In genomic region chr16:17402855-17403254, GRCm38 (mm10) we compare ENCODE assay signal across 8 mouse cellular contexts. TPM values are rescaled to one million over a fixed set of nuclear protein-coding genes. Genes with fewer than 3 reads are reported as not detected.
A peak's percentile ranks its signal among the peaks of the same experiment; 100 is the strongest.
DNase-seq lines count a peak whose midpoint lies in the region; ATAC-seq and TF ChIP-seq lines count a peak whose summit lies in the region.

No protein-coding gene starts in this region.

- H3K9me3 ChIP-seq in heart, embryonic 11.5 days (replicated peaks; ENCODE audit: control insufficient read depth, low read length), result no peaks in the 10 kb centered on the region
- no peaks in the 10 kb centered on the region for H3K9me3 ChIP-seq in E14TG2a.4 (ENCODE audit: low read length)

- TF ChIP-seq POLR2A in cortical plate, adult 2 months (IDR thresholded peaks at IDR 0.05; ENCODE audit: extremely low read depth, insufficient read depth, low read length), result no peak
- no peak for TF ChIP-seq POLR2A in lung, adult 2 months (IDR thresholded peaks at IDR 0.05; ENCODE audit: borderline replicate concordance, extremely low read depth, low read depth, low read length)

- ATAC-seq in heart, embryonic 11.5 days (replicated peaks; ENCODE audit: insufficient number of reproducible peaks, low FRiP score, low TSS enrichment), result no peak
- ATAC-seq in frontal cortex, adult (ENCODE audit: low TSS enrichment), result no peak

- intact Hi-C loops in heart, postnatal 10 days (cut with DNase I), result loop anchor here (2.0 to 5.0 kb wide), 2 partner anchors 30 to 104 kb away; partner anchors contain the start of gene Lztr1

- H3K36me3 ChIP-seq in heart, embryonic 11.5 days (ENCODE audit: control insufficient read depth, insufficient read depth, low read length), result 0 out of 2 replicates have a peak, but pooled peaks cover 3% of the 10 kb centered on the region
- H3K36me3 ChIP-seq in E14TG2a.4 (ENCODE audit: insufficient read depth, low read length), result peaks cover 6% of the 10 kb centered on the region

- H3K4me1 ChIP-seq in heart, embryonic 11.5 days (ENCODE audit: control insufficient read depth, insufficient read depth, low read length), result peaks cover 14% of the 10 kb centered on the region
- H3K4me1 ChIP-seq in E14TG2a.4 (replicated peaks; ENCODE audit: low read depth, low read length), result peaks cover 20% of the 10 kb centered on the region
- H3K4me1 ChIP-seq in cortical plate, adult 2 months (ENCODE audit: control insufficient read depth, insufficient read depth, low read length), result peaks cover 12% of the 10 kb centered on the region
- peaks cover 3% of the 10 kb centered on the region for H3K4me1 ChIP-seq in lung, adult 2 months (ENCODE audit: control insufficient read depth, insufficient read depth, low read length)

- DNase-seq in heart, postnatal 10 days, result peak; percentile 30 to 63
- DNase-seq in 3134 (ENCODE audit: extremely low read depth, insufficient read length, low spot score), result peak; percentile 39
- no peak for DNase-seq in lung, adult 2 months
- peak; percentile 20 to 63 for DNase-seq in thymus, postnatal 10 days (ENCODE audit: low spot score in 2 of 2)

- H3K27me3 ChIP-seq in heart, embryonic 11.5 days (ENCODE audit: control insufficient read depth, insufficient read depth, low read length), result no peaks in the 10 kb centered on the region
- H3K27me3 ChIP-seq in E14TG2a.4 (ENCODE audit: insufficient read depth, low read length), result no peaks in the 10 kb centered on the region

- H3K4me2 ChIP-seq in heart, embryonic 11.5 days, result no peak overlapping the region

- H3K9ac ChIP-seq in heart, embryonic 11.5 days (ENCODE audit: low read depth, low read length), result no peak overlapping the region

- 67% methylated on average over 1 of the region's 1 CpGs for WGBS in heart, embryonic 11.5 days (ENCODE audit: insufficient replicate concordance)
- 65% methylated on average over 1 of the region's 1 CpGs for WGBS in lung, adult 2 months

- no peak overlapping the region for H3K4me3 ChIP-seq in heart, embryonic 11.5 days (ENCODE audit: low read depth, low read length)
- no peak overlapping the region for H3K4me3 ChIP-seq in E14TG2a.4 (replicated peaks; ENCODE audit: low read length)
- no peak overlapping the region for H3K4me3 ChIP-seq in cortical plate, adult 2 months (ENCODE audit: insufficient read depth, low read length)
- no peak overlapping the region for H3K4me3 ChIP-seq in lung, adult 2 months (replicated peaks; ENCODE audit: extremely low read depth, low read depth, low read length)

- TF ChIP-seq CTCF in E14TG2a.4 (conservative IDR thresholded peaks at IDR 0.05; ENCODE audit: low read length), result peak; percentile 75
- TF ChIP-seq CTCF in cortical plate, adult 2 months (IDR thresholded peaks at IDR 0.05; ENCODE audit: extremely low read depth, insufficient read depth, low read length), result peak; percentile 22; the same call in 1 of the 2 replicates
- 0 out of 2 replicates have a peak, but pooled peaks have one; percentile 10 for TF ChIP-seq CTCF in lung, adult 2 months (IDR thresholded peaks at IDR 0.05; ENCODE audit: insufficient read depth, low read length)

- no peak overlapping the region for H3K27ac ChIP-seq in heart, embryonic 11.5 days (ENCODE audit: low read depth, low read length)
- H3K27ac ChIP-seq in cortical plate, adult 2 months (ENCODE audit: insufficient read depth, low read length), result no peak overlapping the region

RNA-seq across cellular contexts. Expression of gene Snap29, which starts 2.9 kb away (rescaled TPM):
- 10 to 100 TPM; 16.2 to 17.3 TPM for total RNA-seq in heart, postnatal 10 days (2021)
- 6.0 and 6.5 TPM in 2 replicates for polyA plus RNA-seq in heart, embryonic 11.5 days (2014; fragmentation: Nextera tagmentation; extraction: Ambion mirVana)
- 8.6 and 9.3 TPM in 2 replicates for polyA plus RNA-seq in cortical plate, adult 2 months (2012; rRNA removed)
- polyA plus RNA-seq in lung, adult 2 months (2012; rRNA removed), result 4.6 and 7.3 TPM in 2 replicates

RNA-seq across cellular contexts. Expression of gene Pi4ka, which starts 3.3 kb away (rescaled TPM):
- total RNA-seq in heart, postnatal 10 days (2021), result 10 to 100 TPM; 55.3 to 56.7 TPM
- polyA plus RNA-seq in heart, embryonic 11.5 days (2014; fragmentation: Nextera tagmentation; extraction: Ambion mirVana), result 36.8 and 38.3 TPM in 2 replicates
- polyA plus RNA-seq in cortical plate, adult 2 months (2012; rRNA removed), result 336 and 351 TPM in 2 replicates
- 38.0 and 55.9 TPM in 2 replicates for polyA plus RNA-seq in lung, adult 2 months (2012; rRNA removed)

RNA-seq across cellular contexts. Expression of gene Crkl, which starts 48.9 kb away (rescaled TPM):
- 10 to 100 TPM; 27.9 to 33.8 TPM for total RNA-seq in heart, postnatal 10 days (2021)
- 47.8 and 49.6 TPM in 2 replicates for polyA plus RNA-seq in heart, embryonic 11.5 days (2014; fragmentation: Nextera tagmentation; extraction: Ambion mirVana)
- 22.3 and 22.8 TPM in 2 replicates for polyA plus RNA-seq in cortical plate, adult 2 months (2012; rRNA removed)
- 56.5 and 63.3 TPM in 2 replicates for polyA plus RNA-seq in lung, adult 2 months (2012; rRNA removed)

Comparison
In these comparisons a context has a peak if more than half of its experiments do, and no peak if none do; other contexts are left out.
1. CTCF ChIP-seq: peak in every context shown above with its lines; median percentile 75 in E14TG2a.4; 22 in cortical plate, adult 2 months; 10 in lung, adult 2 months.